Mouse (Mus musculus) stomach, embryonic 16.5 days (tissue): ENCODE data around the gene Qpctl. TPM values are rescaled to one million over a fixed set of nuclear protein-coding genes. Genes with fewer than 3 reads are reported as not detected.

Experiments used
- ATAC-seq: fragments of 200-750 bp; cut with Nextera tagmentation; 2 replicates; pipeline ENCODE4 v1.8.0; 2017; ENCODE audit warnings: moderate number of reproducible peaks, moderate TSS enrichment; ENCODE audit not compliant: insufficient read depth, low FRiP score
- H3K27ac ChIP-seq: fragments of 300-500 bp; sonication (generic); 2 replicates; pipeline ENCODE4 v1.5.1; 2014; ENCODE audit warnings: low read length
- H3K27me3 ChIP-seq: fragments of 300-500 bp; sonication (generic); 2 replicates; pipeline ENCODE4 v1.6.1; 2014; ENCODE audit warnings: low read length, control low read depth, mixed read lengths; ENCODE audit not compliant: control insufficient read depth, insufficient read depth
- H3K36me3 ChIP-seq: fragments of 300-500 bp; sonication (generic); 2 replicates; pipeline ENCODE4 v1.6.1; 2014; ENCODE audit warnings: low read length; ENCODE audit not compliant: control insufficient read depth, insufficient read depth
- H3K4me1 ChIP-seq: fragments of 300-500 bp; sonication (generic); 2 replicates; pipeline ENCODE4 v1.6.1; 2014; ENCODE audit warnings: low read length, control low read depth, mixed read lengths; ENCODE audit not compliant: control insufficient read depth, insufficient read depth
- H3K4me2 ChIP-seq: fragments of 300-500 bp; sonication (generic); 2 replicates; pipeline ENCODE4 v1.6.1; 2014; ENCODE audit warnings: low read depth, low read length, mixed read lengths
- H3K4me3 ChIP-seq: fragments of 300-500 bp; sonication (generic); replicated peaks from 2 replicates; pipeline ENCODE4 v1.5.1; 2014; ENCODE audit warnings: mild to moderate bottlenecking, low read length
- H3K9ac ChIP-seq: fragments of 300-500 bp; sonication (generic); 2 replicates; pipeline ENCODE4 v1.6.1; 2014; ENCODE audit warnings: low read length
- H3K9me3 ChIP-seq: fragments of 300-500 bp; sonication (generic); replicated peaks from 2 replicates; pipeline ENCODE4 v1.6.1; 2016; ENCODE audit warnings: low read length, control low read depth; ENCODE audit not compliant: control insufficient read depth
- WGBS: fragments of 180-500 bp; shearing (Covaris S2); extraction: QIAGEN DNeasy Blood & Tissue Kit; methylation state at CpG from one replicate; pipeline ENCODE4 v1.1.7; 2014; 5-methylcytosine and 5-hydroxymethylcytosine counted together
- polyA plus RNA-seq: library from polyadenylated mRNA; unstranded; fragments of >200 nt; fragmentation: Nextera tagmentation; extraction: Ambion mirVana; gene quantifications from 2 replicates; pipeline ENCODE4 v1.2.1, GENCODE M21; 2015

Gene Qpctl
- 14.1 and 14.8 TPM in 2 replicates for polyA plus RNA-seq

DNA sequence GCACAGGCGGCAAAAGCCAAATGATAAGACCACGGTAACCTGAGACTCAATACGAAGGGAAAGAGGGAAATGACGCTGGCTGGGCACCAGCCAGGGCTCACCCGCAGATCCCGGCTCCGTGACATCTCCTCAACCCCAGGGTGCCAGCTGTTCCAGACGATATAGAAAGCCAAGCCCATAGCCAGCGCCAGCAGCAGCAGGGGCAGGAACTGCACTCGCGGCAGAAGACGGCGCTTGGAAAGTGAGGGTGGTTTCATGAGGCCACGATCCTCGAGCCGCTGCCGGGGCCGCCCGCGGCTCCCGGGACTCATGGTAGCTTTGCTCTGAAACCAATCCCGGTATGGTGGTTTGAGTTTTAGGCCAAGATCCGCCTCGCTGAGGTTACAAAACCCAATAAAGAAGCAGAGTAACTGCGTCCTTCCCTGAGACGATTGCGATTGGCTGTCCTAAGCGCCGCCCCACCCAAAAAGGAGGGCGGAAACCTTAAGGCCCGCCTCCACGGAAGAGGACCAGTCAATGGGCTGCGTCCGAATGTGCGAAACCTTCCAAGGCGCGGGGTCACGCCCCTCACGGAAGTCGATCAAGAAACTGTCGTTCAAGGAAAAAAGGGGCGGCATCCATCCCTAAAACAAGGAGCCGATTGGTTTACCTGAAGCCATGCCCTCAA is at the start of gene Qpctl:
TSS of gene Qpctl (minus strand) at position 417 of the 667 bp plus-strand sequence.
- peak within 1 kb of the TSS; percentile 69 for H3K4me3 ChIP-seq
- ATAC-seq, result peak; percentile 98
- H3K27ac ChIP-seq, result peak within 1 kb of the TSS; percentile 88
- H3K4me2 ChIP-seq, result peak within 1 kb of the TSS; percentile 96
- no peaks in the 10 kb centered on the region for H3K27me3 ChIP-seq
- peak within 1 kb of the TSS; percentile 76 for H3K9ac ChIP-seq
- no peaks in the 10 kb centered on the region for H3K36me3 ChIP-seq
- no peaks in the 10 kb centered on the region for H3K9me3 ChIP-seq
- WGBS, result under 1% methylated on average over 43 of the region's 43 CpGs
- peaks cover 17% of the 10 kb centered on the region for H3K4me1 ChIP-seq

DNA sequence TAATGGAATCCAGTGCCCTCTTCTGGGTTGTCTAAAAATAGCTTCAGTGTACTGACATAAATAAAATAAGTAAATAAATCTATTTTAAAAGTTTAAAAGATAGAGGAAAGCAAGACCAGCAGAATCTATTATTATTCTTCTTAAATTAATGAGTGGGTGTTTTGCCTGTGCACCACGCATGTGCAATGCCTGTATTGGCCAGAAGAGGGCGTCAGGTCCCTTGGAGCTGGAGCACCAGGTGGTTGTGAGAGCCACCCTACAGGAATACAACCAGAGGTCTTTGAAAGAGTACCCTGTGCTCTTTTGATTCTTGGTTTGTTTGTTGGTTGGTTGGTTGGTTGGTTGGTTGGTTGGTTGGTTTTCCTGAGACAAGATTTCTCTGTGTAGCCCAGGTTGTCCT is 48.9 kb upstream of the Qpctl start:
- no peak for ATAC-seq
- Histone ChIP-seq H3K27me3 (no peaks in the 10 kb centered on the region), H3K4me1 (no peaks in the 10 kb centered on the region), H3K27ac (no peak overlapping the region), H3K9me3 (0 out of 2 replicates have a peak, but pooled peaks cover 3% of the 10 kb centered on the region), H3K4me2 (no peak overlapping the region), H3K4me3 (no peak overlapping the region), H3K9ac (no peak overlapping the region), H3K36me3 (peaks cover 12% of the 10 kb centered on the region)
- 41% methylated on average over 2 of the region's 2 CpGs for WGBS

DNA sequence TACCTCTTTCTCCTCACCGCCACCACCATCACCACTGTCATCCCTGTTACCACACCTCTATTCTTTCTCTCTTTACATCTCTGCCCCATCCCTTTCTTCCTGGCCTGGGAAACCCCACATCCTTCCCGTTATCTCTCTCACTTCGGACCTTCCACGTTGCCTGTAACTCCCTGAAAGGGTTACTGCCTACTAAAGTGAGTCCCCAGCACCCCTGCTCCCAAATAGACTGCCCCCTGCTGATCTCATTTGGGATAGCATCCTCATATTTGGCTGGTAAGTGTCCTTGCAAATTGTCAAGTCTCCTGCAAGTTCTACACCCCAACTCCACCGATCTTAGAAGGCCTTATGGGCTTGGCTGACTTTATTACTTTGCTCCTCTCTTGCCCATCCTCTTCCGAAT is 47.6 kb upstream of the Qpctl start:
- H3K27me3 ChIP-seq, result no peaks in the 10 kb centered on the region
- peaks cover 12% of the 10 kb centered on the region for H3K36me3 ChIP-seq
- no peaks in the 10 kb centered on the region for H3K4me1 ChIP-seq
- 0 out of 2 replicates have a peak, but pooled peaks cover 3% of the 10 kb centered on the region for H3K9me3 ChIP-seq
- no peak overlapping the region for H3K27ac ChIP-seq
- H3K9ac ChIP-seq, result no peak overlapping the region
- no peak overlapping the region for H3K4me2 ChIP-seq
- no peak for ATAC-seq
- no peak overlapping the region for H3K4me3 ChIP-seq
- WGBS, result 56% methylated on average over 6 of the region's 6 CpGs

DNA sequence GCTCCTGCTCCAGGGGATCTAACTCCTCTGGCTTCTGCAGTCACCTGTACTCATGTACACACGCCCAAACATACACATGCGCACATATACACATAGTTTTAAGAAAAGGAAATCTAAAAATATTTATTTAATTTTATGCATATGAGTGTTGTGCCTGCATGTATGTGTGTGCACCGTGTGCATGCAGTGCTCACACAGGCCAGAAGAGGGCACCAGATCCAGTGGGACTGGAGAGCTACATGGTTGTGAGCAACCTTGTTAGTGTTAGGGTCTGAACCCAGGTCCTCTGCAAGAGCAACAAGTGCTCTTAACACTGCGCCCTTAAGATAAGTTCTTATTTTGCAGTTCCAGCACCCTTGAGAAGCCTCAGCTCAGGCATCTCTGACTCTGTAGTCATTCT is 45.6 kb upstream of the Qpctl start:
- Histone ChIP-seq H3K36me3 (peaks cover 12% of the 10 kb centered on the region), H3K9ac (no peak overlapping the region), H3K4me1 (no peaks in the 10 kb centered on the region), H3K4me2 (no peak overlapping the region), H3K4me3 (no peak overlapping the region), H3K27me3 (no peaks in the 10 kb centered on the region), H3K27ac (no peak overlapping the region), H3K9me3 (0 out of 2 replicates have a peak, but pooled peaks cover 3% of the 10 kb centered on the region)
- no peak for ATAC-seq
- 97% methylated on average over 4 of the region's 4 CpGs for WGBS

DNA sequence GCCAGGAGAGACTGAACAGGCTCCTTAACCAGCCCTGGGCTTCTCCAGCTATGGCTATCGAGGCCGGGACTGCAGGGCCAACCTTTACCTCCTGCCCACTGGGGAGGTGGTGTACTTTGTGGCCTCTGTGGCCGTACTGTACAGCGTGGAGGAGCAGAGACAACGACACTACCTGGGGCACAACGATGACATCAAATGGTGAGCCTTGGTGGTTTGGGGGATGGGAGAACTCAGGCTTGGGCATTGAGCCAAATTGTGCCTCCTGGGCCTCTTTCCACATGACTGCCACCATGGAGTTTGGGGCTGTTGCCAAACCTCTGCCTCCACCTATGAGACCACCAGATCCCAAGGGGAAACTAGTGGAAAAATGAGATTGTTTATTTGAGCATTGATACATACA is 35.7 kb upstream of the Qpctl start:
- WGBS, result 73% methylated on average over 6 of the region's 6 CpGs
- H3K9ac ChIP-seq, result no peak overlapping the region

DNA sequence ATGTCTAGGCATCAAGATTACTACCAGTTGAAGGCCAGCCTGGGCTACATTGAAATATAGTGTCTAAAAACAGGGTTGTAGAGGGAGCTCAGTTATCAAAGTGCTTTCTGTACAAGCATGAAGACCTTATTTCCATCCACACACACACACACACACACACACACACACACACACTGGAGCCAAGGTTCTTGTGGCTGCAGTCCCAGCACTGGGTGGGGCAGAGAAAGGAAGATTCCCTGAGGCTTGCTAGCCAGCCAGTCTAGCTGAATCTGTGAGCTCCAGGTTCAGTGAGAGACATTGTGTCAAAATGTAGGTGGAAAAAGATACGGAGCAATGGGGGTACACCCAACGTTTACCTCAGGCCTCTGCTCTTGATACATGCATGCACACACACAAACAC is 35.2 kb upstream of the Qpctl start:
- Histone ChIP-seq H3K36me3 (no peaks in the 10 kb centered on the region), H3K27me3 (peaks cover 12% of the 10 kb centered on the region), H3K9ac (no peak overlapping the region), H3K27ac (no peak overlapping the region), H3K9me3 (no peaks in the 10 kb centered on the region), H3K4me3 (no peak overlapping the region), H3K4me1 (peaks cover 15% of the 10 kb centered on the region), H3K4me2 (no peak overlapping the region)
- WGBS, result 87% methylated on average over 2 of the region's 2 CpGs
- ATAC-seq, result no peak

More for the DNA sequence above, 35.7 kb upstream of the Qpctl start:
- Histone ChIP-seq H3K4me3 (no peak overlapping the region), H3K9me3 (no peaks in the 10 kb centered on the region), H3K36me3 (no peaks in the 10 kb centered on the region), H3K4me1 (peaks cover 10% of the 10 kb centered on the region), H3K27ac (no peak overlapping the region), H3K27me3 (peaks cover 7% of the 10 kb centered on the region; the same call in 1 of the 2 replicates), H3K4me2 (no peak overlapping the region)
- no peak for ATAC-seq

DNA sequence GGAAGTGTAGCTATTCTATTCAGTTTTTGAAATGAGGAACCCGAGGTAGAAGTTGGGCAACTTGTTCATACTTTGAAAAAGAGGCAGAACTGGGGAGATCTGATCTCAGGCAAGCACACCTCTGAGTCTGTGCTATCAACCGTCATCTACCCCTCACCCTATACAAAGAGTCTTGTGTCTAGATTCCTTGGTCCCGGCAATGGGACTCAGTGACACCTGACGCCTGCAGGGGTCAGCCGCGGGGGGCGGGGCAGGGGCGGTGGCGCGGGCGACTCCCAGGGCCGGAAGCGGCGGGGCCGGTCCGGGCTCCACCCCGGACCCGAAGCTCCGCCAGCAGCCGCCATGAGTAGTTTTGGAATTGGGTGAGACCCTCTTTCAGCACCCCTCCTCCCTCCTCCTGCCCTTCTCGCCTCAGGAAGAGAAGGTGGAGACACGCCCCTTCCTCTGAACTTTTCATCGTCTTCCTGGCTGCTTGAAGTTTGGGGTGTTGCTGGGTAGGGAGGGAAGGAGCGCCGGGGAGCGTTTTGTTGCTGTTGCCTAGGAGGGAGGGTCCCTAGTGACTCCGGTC is 31.9 kb upstream of the Qpctl start:
- H3K27me3 ChIP-seq, result peaks cover 44% of the 10 kb centered on the region
- H3K4me2 ChIP-seq, result peak overlapping the region; percentile 77
- H3K27ac ChIP-seq, result no peak overlapping the region; the same call in 1 of the 2 replicates
- peaks cover 18% of the 10 kb centered on the region for H3K4me1 ChIP-seq
- H3K9ac ChIP-seq, result peak overlapping the region; percentile 72
- ATAC-seq, result peak; percentile 48; the same call in 1 of the 2 replicates
- peak overlapping the region; percentile 54 for H3K4me3 ChIP-seq
- H3K36me3 ChIP-seq, result no peaks in the 10 kb centered on the region
- 0% methylated on average over 26 of the region's 27 CpGs for WGBS
- H3K9me3 ChIP-seq, result no peaks in the 10 kb centered on the region; the same call in 1 of the 2 replicates

DNA sequence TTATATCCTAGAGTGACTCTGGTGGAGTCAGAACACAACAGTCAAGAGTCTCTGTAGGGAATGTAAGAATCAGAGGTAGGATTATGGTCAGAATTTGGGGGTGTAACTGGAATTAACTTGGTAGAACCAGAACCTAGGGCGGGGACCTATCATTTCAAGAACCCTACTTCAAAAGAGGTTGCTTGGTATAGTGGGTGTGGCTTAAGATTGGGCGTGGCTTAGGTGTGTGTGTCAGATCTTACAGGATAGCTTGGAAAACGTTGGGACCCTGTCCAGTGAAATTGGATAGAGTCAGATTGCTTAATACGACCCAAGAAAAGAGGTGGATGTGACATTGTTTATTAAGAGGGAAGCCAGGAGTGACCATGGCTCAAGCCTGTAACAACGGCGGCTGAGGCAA is 30.8 kb upstream of the Qpctl start:
- Histone ChIP-seq H3K9ac (no peak overlapping the region), H3K36me3 (no peaks in the 10 kb centered on the region), H3K9me3 (no peaks in the 10 kb centered on the region; the same call in 1 of the 2 replicates), H3K4me3 (no peak overlapping the region), H3K27me3 (peaks cover 50% of the 10 kb centered on the region), H3K27ac (no peak overlapping the region), H3K4me1 (peaks cover 19% of the 10 kb centered on the region), H3K4me2 (peak overlapping the region; percentile 43; the same call in 1 of the 2 replicates)
- WGBS, result 32% methylated on average over 6 of the region's 6 CpGs
- no peak for ATAC-seq

DNA sequence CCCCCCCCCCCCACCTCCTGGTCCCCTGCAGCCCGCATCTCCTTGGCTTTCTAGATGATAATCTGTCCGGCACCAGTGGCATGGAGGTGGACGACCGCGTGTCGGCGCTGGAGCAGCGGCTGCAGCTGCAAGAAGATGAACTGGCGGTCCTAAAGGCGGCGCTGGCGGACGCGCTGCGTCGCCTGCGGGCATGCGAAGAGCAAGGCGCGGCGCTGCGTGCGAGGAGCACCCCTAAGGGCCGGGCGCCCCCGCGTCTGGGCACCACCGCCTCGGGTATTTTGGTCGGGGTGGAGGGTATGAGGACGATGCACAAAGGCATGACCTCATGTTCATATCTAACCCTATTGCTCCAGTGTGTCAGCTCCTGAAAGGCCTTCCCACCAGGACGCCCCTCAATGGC is 30.1 kb upstream of the Qpctl start:
- H3K4me1 ChIP-seq, result peaks cover 17% of the 10 kb centered on the region
- H3K36me3 ChIP-seq, result no peaks in the 10 kb centered on the region
- H3K4me3 ChIP-seq, result peak overlapping the region; percentile 25
- H3K27me3 ChIP-seq, result peaks cover 50% of the 10 kb centered on the region
- no peak for ATAC-seq
- no peak overlapping the region for H3K27ac ChIP-seq
- under 1% methylated on average over 31 of the region's 32 CpGs for WGBS
- no peaks in the 10 kb centered on the region; the same call in 1 of the 2 replicates for H3K9me3 ChIP-seq
- H3K4me2 ChIP-seq, result peak overlapping the region; percentile 43
- no peak overlapping the region for H3K9ac ChIP-seq
